Mouse (Mus musculus): ENCODE data around the gene C5ar1. TPM values are rescaled to one million over a fixed set of nuclear protein-coding genes. Genes with fewer than 3 reads are reported as not detected.
"Not testable (repeated sequence)": the region's sequence is repeated elsewhere in the genome, so short reads cannot be mapped to it uniquely, and the experiment has no call there.

Gene C5ar1
- 0.45 and 0.91 TPM in 2 replicates for polyA plus RNA-seq (2016; fragmentation: Nextera tagmentation; extraction: Ambion mirVana)

- WGBS: 89% methylated on average over 5 of the region's 5 CpGs
- ATAC-seq (ENCODE audit: insufficient number of reproducible peaks, insufficient read depth, low FRiP score, low TSS enrichment, low read depth): no peak
Measured at GRCm38 (mm10) chr7:16259110-16259590, at the start of gene C5ar1. C5ar1 (minus strand) TSS chr7:16259540.

GRCm38 (mm10) chr7:16308555-16309317 is 49.4 kb upstream of the C5ar1 start:
- Histone ChIP-seq H3K4me1 (replicated peaks) (peaks cover 53% of the 10 kb centered on the region), H3K9ac (replicated peaks) (peak overlapping the region; percentile 53; the same call in 1 of the 2 replicates), H3K4me3 (replicated peaks) (peak overlapping the region; percentile 69), H3K36me3 (no peaks in the 10 kb centered on the region), H3K4me2 (peak overlapping the region; percentile 99), H3K27me3 (peaks cover 29% of the 10 kb centered on the region), H3K9me3 (no peaks in the 10 kb centered on the region), H3K27ac (peak overlapping the region; percentile 41; the same call in 1 of the 2 replicates)
- ATAC-seq (ENCODE audit: insufficient number of reproducible peaks, insufficient read depth, low FRiP score, low TSS enrichment, low read depth): no peak
- WGBS: 31% methylated on average over 16 of the region's 16 CpGs

More at GRCm38 (mm10) chr7:16259110-16259590, at the start of gene C5ar1:
- Histone ChIP-seq H3K4me3 (replicated peaks) (no peak within 1 kb of the TSS), H3K4me2 (no peak within 1 kb of the TSS), H3K9me3 (no peaks in the 10 kb centered on the region), H3K9ac (replicated peaks) (no peak within 1 kb of the TSS), H3K4me1 (replicated peaks) (no peaks in the 10 kb centered on the region), H3K27me3 (no peaks in the 10 kb centered on the region), H3K36me3 (no peaks in the 10 kb centered on the region), H3K27ac (no peak within 1 kb of the TSS)

DNA sequence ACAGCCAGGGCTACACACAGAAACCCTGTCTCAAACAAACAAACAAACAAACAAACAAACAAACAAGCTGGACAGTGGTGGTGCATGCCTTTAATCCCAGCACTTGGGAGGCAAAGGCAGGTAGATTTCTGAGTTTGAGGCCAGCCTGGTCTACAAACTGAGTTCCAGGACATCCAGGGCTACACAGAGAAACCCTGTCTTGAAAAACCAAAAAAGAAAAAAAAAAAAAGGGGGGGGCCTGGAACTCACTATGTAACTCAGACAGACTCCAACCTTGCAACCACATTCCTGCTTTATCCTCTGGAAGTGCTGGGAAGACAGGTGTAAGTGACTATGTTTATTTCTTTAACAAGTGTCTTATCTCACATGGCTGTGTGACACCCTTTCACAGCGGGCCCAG is 48.8 kb upstream of the C5ar1 start, which contains the start of gene Bbc3:
TSS of gene Bbc3 (plus strand) at position 301 of the 400 bp plus-strand sequence.
- WGBS: 48% methylated on average over 1 of the region's 1 CpGs
- Histone ChIP-seq H3K4me3 (replicated peaks) (peak within 1 kb of the TSS; percentile 69), H3K4me2 (peak within 1 kb of the TSS; percentile 99), H3K4me1 (replicated peaks) (peaks cover 46% of the 10 kb centered on the region), H3K27me3 (peaks cover 29% of the 10 kb centered on the region), H3K9ac (replicated peaks) (peak within 1 kb of the TSS; percentile 53; the same call in 1 of the 2 replicates), H3K27ac (peak within 1 kb of the TSS; percentile 41; the same call in 1 of the 2 replicates)
- H3K9me3 ChIP-seq; ATAC-seq (ENCODE audit: insufficient number of reproducible peaks, insufficient read depth, low FRiP score, low TSS enrichment, low read depth); H3K36me3 ChIP-seq: not testable (repeated sequence)

- H3K36me3 ChIP-seq; H3K27ac ChIP-seq; ATAC-seq (ENCODE audit: insufficient number of reproducible peaks, insufficient read depth, low FRiP score, low TSS enrichment, low read depth); H3K9me3 ChIP-seq; H3K4me2 ChIP-seq; H3K9ac ChIP-seq (replicated peaks); H3K4me3 ChIP-seq (replicated peaks): not testable (repeated sequence)
- WGBS: 74% methylated on average over 6 of the region's 6 CpGs
- Histone ChIP-seq H3K4me1 (replicated peaks) (peaks cover 37% of the 10 kb centered on the region), H3K27me3 (peaks cover 25% of the 10 kb centered on the region)
Measured at GRCm38 (mm10) chr7:16307141-16307540, 47.8 kb upstream of the C5ar1 start.

DNA sequence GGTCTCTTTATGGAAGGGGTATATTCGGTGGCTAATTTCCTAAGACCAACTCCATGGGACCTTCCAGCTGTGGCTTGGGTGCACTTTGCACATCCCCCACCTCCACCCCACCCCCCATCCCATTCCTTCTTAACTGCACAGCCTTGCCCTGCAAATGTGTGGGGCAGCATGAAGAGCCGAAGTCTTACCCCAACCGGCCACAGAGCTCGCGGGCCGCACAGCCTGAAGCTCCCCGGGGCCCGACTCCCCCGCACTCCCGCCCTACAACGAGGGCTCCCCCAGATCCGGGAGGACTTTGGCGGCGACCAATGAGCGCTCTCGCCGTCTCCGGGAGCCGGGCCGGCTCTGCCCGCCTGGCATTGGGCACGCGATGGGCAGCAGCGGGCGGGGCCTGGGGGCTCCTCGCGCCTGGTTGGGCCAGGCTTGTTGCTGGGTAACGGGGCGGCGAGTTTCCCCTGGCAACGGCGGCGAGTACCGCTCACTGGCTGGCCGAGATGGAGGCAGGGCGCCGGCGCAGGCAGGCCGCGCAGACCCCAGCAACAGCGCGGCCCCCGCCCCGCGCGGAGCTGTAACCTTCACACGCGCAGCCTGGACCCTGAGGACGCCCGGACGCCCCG is 40.2 kb upstream of the C5ar1 start:
- Histone ChIP-seq H3K9ac (replicated peaks) (peak overlapping the region; percentile 63), H3K9me3 (no peaks in the 10 kb centered on the region), H3K4me2 (peak overlapping the region; percentile 75), H3K36me3 (no peaks in the 10 kb centered on the region), H3K4me3 (replicated peaks) (peak overlapping the region; percentile 51), H3K27me3 (no peaks in the 10 kb centered on the region), H3K4me1 (replicated peaks) (peaks cover 36% of the 10 kb centered on the region), H3K27ac (peak overlapping the region; percentile 74)
- 1% methylated on average over 52 of the region's 52 CpGs for WGBS
- ATAC-seq (ENCODE audit: insufficient number of reproducible peaks, insufficient read depth, low FRiP score, low TSS enrichment, low read depth): peak; percentile 84

DNA sequence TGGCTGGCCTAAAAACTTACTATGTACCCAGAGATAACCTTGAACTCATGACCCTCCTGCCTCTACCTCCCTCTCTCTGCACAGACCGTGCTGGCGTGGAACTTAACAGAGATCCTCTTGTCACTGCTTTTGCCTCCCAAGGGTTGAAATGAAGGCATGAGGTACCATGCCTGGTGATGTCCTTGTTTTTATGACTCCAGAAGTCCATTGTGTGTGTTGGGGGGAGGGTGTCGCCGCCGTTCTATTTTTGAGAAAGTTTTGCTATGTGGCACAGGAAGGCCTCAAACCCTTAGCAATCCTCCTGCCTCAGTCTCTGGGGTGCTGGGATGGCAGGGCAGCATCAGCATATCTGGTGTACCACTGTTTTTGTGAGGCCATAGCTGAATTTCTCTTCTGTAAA is 39.6 kb upstream of the C5ar1 start:
- Histone ChIP-seq H3K4me2 (peak overlapping the region; percentile 75), H3K9ac (replicated peaks) (no peak overlapping the region), H3K27me3 (no peaks in the 10 kb centered on the region), H3K4me1 (replicated peaks) (peaks cover 36% of the 10 kb centered on the region), H3K36me3 (no peaks in the 10 kb centered on the region), H3K4me3 (replicated peaks) (peak overlapping the region; percentile 51), H3K9me3 (no peaks in the 10 kb centered on the region), H3K27ac (peak overlapping the region; percentile 74)
- no peak for ATAC-seq (ENCODE audit: insufficient number of reproducible peaks, insufficient read depth, low FRiP score, low TSS enrichment, low read depth)
- 84% methylated on average over 5 of the region's 5 CpGs for WGBS

GRCm38 (mm10) chr7:16297616-16298015 is 38.3 kb upstream of the C5ar1 start:
- Histone ChIP-seq H3K27ac (peak overlapping the region; percentile 89; the same call in 1 of the 2 replicates), H3K9ac (replicated peaks) (no peak overlapping the region), H3K27me3 (no peaks in the 10 kb centered on the region), H3K4me3 (replicated peaks) (no peak overlapping the region), H3K4me1 (replicated peaks) (peaks cover 36% of the 10 kb centered on the region), H3K36me3 (no peaks in the 10 kb centered on the region), H3K9me3 (no peaks in the 10 kb centered on the region), H3K4me2 (peak overlapping the region; percentile 88)
- no peak for ATAC-seq (ENCODE audit: insufficient number of reproducible peaks, insufficient read depth, low FRiP score, low TSS enrichment, low read depth)
- 66% methylated on average over 2 of the region's 2 CpGs for WGBS

DNA sequence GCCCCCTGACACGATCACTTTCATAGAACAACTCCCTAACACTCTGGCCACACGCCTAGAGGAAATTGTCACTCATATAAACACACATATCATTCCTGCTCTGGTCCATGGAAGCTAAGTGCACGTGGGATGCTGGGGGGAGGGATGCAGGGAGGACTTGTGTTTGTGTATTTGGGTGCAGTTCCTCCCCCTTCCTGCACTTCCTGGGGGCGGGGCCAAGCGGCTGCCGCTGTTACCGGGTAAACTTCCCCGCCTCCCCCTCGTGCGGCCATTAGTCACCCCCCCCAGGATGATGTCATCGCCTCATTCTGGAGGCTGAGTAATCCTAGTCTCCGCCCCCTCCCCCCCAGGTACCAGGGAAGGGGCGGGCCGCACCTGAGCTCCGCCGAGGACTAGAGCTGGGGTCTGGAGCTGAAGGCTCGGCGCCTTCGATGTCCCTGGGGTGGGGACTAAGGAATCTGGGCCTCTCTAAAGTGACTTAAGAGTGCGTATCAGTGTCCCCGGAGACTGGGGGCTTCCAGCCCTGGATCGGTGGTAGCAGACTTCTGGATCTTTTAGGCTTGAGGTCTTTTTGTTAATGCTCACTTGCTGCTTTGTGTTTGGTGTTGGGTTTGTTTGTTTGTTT is 37.5 kb upstream of the C5ar1 start:
- Histone ChIP-seq H3K4me3 (replicated peaks) (peak overlapping the region; percentile 36), H3K27ac (peak overlapping the region; percentile 89), H3K4me1 (replicated peaks) (peaks cover 36% of the 10 kb centered on the region), H3K9me3 (no peaks in the 10 kb centered on the region), H3K9ac (replicated peaks) (peak overlapping the region; percentile 50), H3K36me3 (no peaks in the 10 kb centered on the region), H3K27me3 (no peaks in the 10 kb centered on the region), H3K4me2 (peak overlapping the region; percentile 88)
- WGBS: under 1% methylated on average over 22 of the region's 22 CpGs
- ATAC-seq (ENCODE audit: insufficient number of reproducible peaks, insufficient read depth, low FRiP score, low TSS enrichment, low read depth): no peak

GRCm38 (mm10) chr7:16296146-16296545 is 36.8 kb upstream of the C5ar1 start:
- Histone ChIP-seq H3K4me1 (replicated peaks) (peaks cover 36% of the 10 kb centered on the region), H3K27ac (peak overlapping the region; percentile 89), H3K4me2 (peak overlapping the region; percentile 88), H3K27me3 (no peaks in the 10 kb centered on the region), H3K9ac (replicated peaks) (no peak overlapping the region), H3K9me3 (no peaks in the 10 kb centered on the region), H3K36me3 (no peaks in the 10 kb centered on the region), H3K4me3 (replicated peaks) (peak overlapping the region; percentile 36; the same call in 1 of the 2 replicates)
- ATAC-seq (ENCODE audit: insufficient number of reproducible peaks, insufficient read depth, low FRiP score, low TSS enrichment, low read depth): no peak
- 33% methylated on average over 2 of the region's 2 CpGs for WGBS

DNA sequence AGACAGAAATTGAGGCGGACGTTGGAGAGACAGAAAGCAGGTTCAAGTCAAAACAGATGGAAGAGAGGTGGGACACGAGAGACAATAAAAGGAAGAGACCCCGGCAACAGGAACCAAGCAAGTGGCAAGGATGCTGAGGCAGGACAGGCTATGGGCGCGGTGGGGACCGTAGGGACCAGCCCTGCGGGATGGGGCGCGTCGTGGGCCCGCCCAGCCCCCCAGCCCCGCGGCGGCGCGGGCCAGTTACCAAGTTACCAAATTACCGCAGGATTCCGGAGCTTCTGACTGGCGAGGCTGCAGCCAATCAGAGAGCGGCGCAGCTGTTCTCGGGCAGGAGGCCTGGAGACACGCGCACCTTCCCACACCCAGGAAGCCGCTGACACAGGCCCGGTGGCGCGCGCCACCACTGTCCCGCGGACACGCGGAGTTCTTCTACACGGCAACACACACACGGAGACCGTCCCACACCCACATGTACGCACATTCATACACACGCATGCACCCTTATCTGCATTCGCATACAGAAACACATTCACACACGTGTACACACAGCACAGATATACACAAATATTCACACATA is 36.1 kb upstream of the C5ar1 start:
- no peaks in the 10 kb centered on the region for H3K27me3 ChIP-seq
- peak overlapping the region; percentile 88 for H3K4me2 ChIP-seq
- H3K36me3 ChIP-seq: no peaks in the 10 kb centered on the region
- peak overlapping the region; percentile 89 for H3K27ac ChIP-seq
- H3K4me3 ChIP-seq (replicated peaks): peak overlapping the region; percentile 52
- peak overlapping the region; percentile 53 for H3K9ac ChIP-seq (replicated peaks)
- WGBS: 2% methylated on average over 40 of the region's 41 CpGs
- no peaks in the 10 kb centered on the region for H3K9me3 ChIP-seq
- peaks cover 36% of the 10 kb centered on the region for H3K4me1 ChIP-seq (replicated peaks)
- peak; percentile 28; the same call in 1 of the 2 replicates for ATAC-seq (ENCODE audit: insufficient number of reproducible peaks, insufficient read depth, low FRiP score, low TSS enrichment, low read depth)

Measured in limb, embryonic 12.5 days (tissue).